Mouse (Mus musculus) embryonic fibroblast, embryonic 13.5 days (primary cell): ENCODE results near the gene Aldh1a3.

Experiments
- CTCF ChIP-seq: IDR thresholded peaks from 2 replicates; pipeline ENCODE4 v1.5.1; 2011; ENCODE audit warnings: mild to moderate bottlenecking, control low read depth, low read length, moderate library complexity, borderline replicate concordance; ENCODE audit not compliant: insufficient read depth
- POLR2A ChIP-seq: IDR thresholded peaks from 2 replicates; pipeline ENCODE4 v1.6.1; 2011; ENCODE audit warnings: low read depth, mild to moderate bottlenecking, control low read depth, low read length, moderate library complexity

DNA sequence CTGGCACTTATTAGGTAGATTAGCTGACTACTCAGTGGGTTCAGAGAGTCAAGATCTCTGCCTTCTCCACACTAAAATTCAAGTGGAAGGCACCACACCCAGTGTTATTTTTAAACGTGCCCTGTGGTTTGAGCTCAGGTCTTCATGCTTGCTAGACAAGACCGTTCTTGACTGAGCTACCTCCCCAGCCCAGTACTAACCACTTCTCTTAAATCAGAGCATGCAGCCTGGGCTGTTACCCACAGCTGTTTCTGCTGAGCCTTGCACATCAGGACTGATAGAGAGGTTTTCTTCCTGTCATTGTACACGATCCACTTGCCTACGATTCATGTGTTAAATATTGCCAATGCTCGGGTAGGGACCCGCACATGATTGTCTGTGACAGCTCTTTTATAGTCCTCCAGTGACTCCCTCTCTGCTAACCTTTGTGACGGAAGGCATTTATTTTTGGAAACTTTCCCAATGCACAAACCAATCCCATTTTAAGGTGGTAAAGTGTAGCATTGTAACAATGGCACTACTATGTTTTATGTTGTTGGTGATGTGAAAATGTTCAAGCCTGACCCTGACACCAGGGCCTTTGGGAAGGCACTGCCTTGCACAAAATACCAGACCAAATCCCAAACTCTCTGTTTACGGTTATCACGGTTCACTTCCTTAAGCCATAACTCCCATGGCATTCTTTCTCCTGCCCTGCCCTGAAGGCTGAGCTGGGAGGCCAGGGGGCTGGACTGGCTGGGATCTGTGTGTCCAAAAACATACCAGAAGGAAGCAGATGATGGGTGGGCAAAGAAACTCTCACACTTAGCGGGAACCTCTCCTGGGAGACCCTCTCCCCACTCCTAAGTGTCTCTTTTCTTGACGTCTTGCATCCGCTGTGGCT, 11.7 kb upstream of the Aldh1a3 start:
- no peak for TF ChIP-seq CTCF
- no peak for TF ChIP-seq POLR2A
